Mouse (Mus musculus): Measurements from ENCODE around the gene Gm45808.

- TF ChIP-seq CTCF (IDR thresholded peaks at IDR 0.05; ENCODE audit: low read depth): no peak
- TF ChIP-seq EP300 (optimal IDR thresholded peaks at IDR 0.05): no peak
Observed at GRCm38 (mm10) chr7:45498427-45498826, 11.8 kb upstream of the Gm45808 start.

Data from stomach, postnatal 0 days (tissue).